Mouse (Mus musculus): ENCODE measurements around the gene Zfp513.

DNA sequence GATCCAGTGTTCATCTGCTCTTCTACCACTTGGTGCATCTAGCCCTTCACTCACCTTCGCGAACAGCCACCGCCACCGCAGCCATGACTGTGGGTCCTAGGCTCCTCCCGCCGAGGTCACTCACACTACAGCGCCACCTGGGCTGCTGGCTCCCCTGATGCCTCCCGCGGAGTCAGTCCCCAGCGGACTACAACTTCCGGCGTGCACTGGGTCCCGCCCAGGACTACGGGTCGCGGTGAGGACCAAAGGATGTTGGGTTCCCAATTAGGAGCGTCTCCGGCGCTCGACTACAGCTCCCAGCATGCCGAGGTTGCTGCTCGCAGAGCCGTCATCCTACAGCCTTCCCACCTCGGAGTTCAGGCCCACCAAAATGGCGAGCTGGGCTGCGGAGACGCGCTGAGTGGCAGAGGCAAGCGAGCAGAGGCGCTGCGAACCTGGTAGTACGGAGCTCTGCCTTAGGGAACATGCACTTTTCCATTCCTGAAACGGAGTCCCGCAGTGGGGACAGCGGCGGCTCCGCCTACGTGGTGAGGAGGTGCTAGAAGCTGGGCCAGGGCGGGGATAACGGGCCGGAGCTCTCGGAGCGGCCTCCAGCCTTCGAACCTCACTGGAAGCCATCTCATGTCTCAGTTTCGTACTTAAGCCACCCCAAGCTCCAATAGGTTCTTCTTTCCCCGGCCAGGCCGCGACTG, 9.0 kb downstream of the Zfp513 start, which contains the start of the genes Snx17 and Eif2b4:
- TF ChIP-seq CTCF (IDR thresholded peaks at IDR 0.05; ENCODE audit: extremely low read depth, insufficient read length, insufficient replicate concordance, low read depth, low read length) (no peak), POLR2A (IDR thresholded peaks at IDR 0.05; ENCODE audit: low read depth, low read length) (peak; percentile 69)
